Mouse (Mus musculus) kidney, embryonic 16.5 days (tissue): ENCODE measurements around the gene Zhx3. TPM values are rescaled to one million over a fixed set of nuclear protein-coding genes. Genes with fewer than 3 reads are reported as not detected.

ENCODE experiments used
- ATAC-seq: fragments of 200-750 bp; cut with Nextera tagmentation; 2 replicates; pipeline ENCODE4 v1.8.0; 2017; ENCODE audit warnings: moderate TSS enrichment; ENCODE audit not compliant: low FRiP score, low TSS enrichment
- H3K27ac ChIP-seq: fragments of 300-500 bp; sonication (generic); 2 replicates; pipeline ENCODE4 v1.5.1; 2014; ENCODE audit warnings: low read length
- H3K27me3 ChIP-seq: fragments of 300-500 bp; sonication (generic); 2 replicates; pipeline ENCODE4 v1.6.1; 2014; ENCODE audit warnings: low read length, control low read depth, mixed read lengths; ENCODE audit not compliant: insufficient read depth
- H3K36me3 ChIP-seq: fragments of 300-500 bp; sonication (generic); 2 replicates; pipeline ENCODE4 v1.6.1; 2014; ENCODE audit warnings: low read length, control low read depth, mixed read lengths; ENCODE audit not compliant: insufficient read depth
- H3K4me1 ChIP-seq: fragments of 300-500 bp; sonication (generic); 2 replicates; pipeline ENCODE4 v1.6.1; 2014; ENCODE audit warnings: low read length, control low read depth, mixed read lengths; ENCODE audit not compliant: insufficient read depth
- H3K4me2 ChIP-seq: fragments of 300-500 bp; sonication (generic); replicated peaks from 2 replicates; pipeline ENCODE4 v1.6.1; 2014; ENCODE audit warnings: low read depth, low read length
- H3K4me3 ChIP-seq: fragments of 300-500 bp; sonication (generic); 2 replicates; pipeline ENCODE4 v1.5.1; 2014; ENCODE audit warnings: mild to moderate bottlenecking, low read length
- H3K9ac ChIP-seq: fragments of 300-500 bp; sonication (generic); replicated peaks from 2 replicates; pipeline ENCODE4 v1.6.1; 2014; ENCODE audit warnings: low read length
- H3K9me3 ChIP-seq: fragments of 300-500 bp; sonication (generic); 2 replicates; pipeline ENCODE4 v1.6.1; 2016; ENCODE audit warnings: low read length, control low read depth
- WGBS: fragments of 180-500 bp; shearing (Covaris S2); extraction: QIAGEN DNeasy Blood & Tissue Kit; methylation state at CpG from one replicate; pipeline ENCODE4 v1.1.7; 2014; 5-methylcytosine and 5-hydroxymethylcytosine counted together
- polyA plus RNA-seq: library from polyadenylated mRNA; unstranded; fragments of >200 nt; fragmentation: Nextera tagmentation; extraction: Ambion mirVana; gene quantifications from 2 replicates; pipeline ENCODE4 v1.2.1, GENCODE M21; 2015

Gene Zhx3
- polyA plus RNA-seq, 1 experiment from 2014 or later: 15.6 TPM

GRCm38 (mm10) chr2:160911558-160912201 is 38.9 kb upstream of the Zhx3 start:
- no peak overlapping the region for H3K27ac ChIP-seq
- 1% methylated on average over 64 of the region's 64 CpGs for WGBS
- no peaks in the 10 kb centered on the region for H3K9me3 ChIP-seq
- H3K27me3 ChIP-seq: peaks cover 48% of the 10 kb centered on the region
- peak; percentile 53; the same call in 1 of the 2 replicates for ATAC-seq
- H3K4me3 ChIP-seq: peak overlapping the region; percentile 57
- peak overlapping the region; percentile 69 for H3K9ac ChIP-seq
- no peaks in the 10 kb centered on the region for H3K36me3 ChIP-seq
- 0 out of 2 replicates have a peak, but pooled peaks cover 8% of the 10 kb centered on the region for H3K4me1 ChIP-seq
- H3K4me2 ChIP-seq: peak overlapping the region; percentile 96

- no peak overlapping the region for H3K27ac ChIP-seq
- H3K4me2 ChIP-seq: no peak overlapping the region
- H3K36me3 ChIP-seq: no peaks in the 10 kb centered on the region
- H3K27me3 ChIP-seq: peaks cover 48% of the 10 kb centered on the region
- no peak for ATAC-seq
- H3K4me1 ChIP-seq: 0 out of 2 replicates have a peak, but pooled peaks cover 8% of the 10 kb centered on the region
- WGBS: 88% methylated on average over 5 of the region's 5 CpGs
- H3K4me3 ChIP-seq: no peak overlapping the region
- H3K9ac ChIP-seq: no peak overlapping the region
- H3K9me3 ChIP-seq: no peaks in the 10 kb centered on the region
These were observed 37.8 kb upstream of the Zhx3 start for GRCm38 (mm10) chr2:160910633-160911032.

GRCm38 (mm10) chr2:160908607-160909006 is 35.8 kb upstream of the Zhx3 start:
- 0 out of 2 replicates have a peak, but pooled peaks cover 8% of the 10 kb centered on the region for H3K4me1 ChIP-seq
- H3K9me3 ChIP-seq: no peaks in the 10 kb centered on the region
- no peaks in the 10 kb centered on the region for H3K36me3 ChIP-seq
- H3K4me2 ChIP-seq: no peak overlapping the region
- H3K4me3 ChIP-seq: no peak overlapping the region
- no peak for ATAC-seq
- H3K27me3 ChIP-seq: peaks cover 36% of the 10 kb centered on the region
- no peak overlapping the region for H3K27ac ChIP-seq
- WGBS: 72% methylated on average over 18 of the region's 18 CpGs
- no peak overlapping the region for H3K9ac ChIP-seq

- H3K4me3 ChIP-seq: no peak overlapping the region
- H3K27ac ChIP-seq: no peak overlapping the region
- no peak overlapping the region for H3K9ac ChIP-seq
- WGBS: 67% methylated on average over 5 of the region's 5 CpGs
- no peaks in the 10 kb centered on the region for H3K36me3 ChIP-seq
- peaks cover 13% of the 10 kb centered on the region for H3K27me3 ChIP-seq
- no peak for ATAC-seq
- no peak overlapping the region for H3K4me2 ChIP-seq
- H3K4me1 ChIP-seq: no peaks in the 10 kb centered on the region
- no peaks in the 10 kb centered on the region for H3K9me3 ChIP-seq
These were observed 33.3 kb upstream of the Zhx3 start for GRCm38 (mm10) chr2:160906101-160906500.

GRCm38 (mm10) chr2:160905301-160905700 is 32.5 kb upstream of the Zhx3 start:
- Histone ChIP-seq H3K9me3 (no peaks in the 10 kb centered on the region), H3K4me1 (no peaks in the 10 kb centered on the region), H3K36me3 (no peaks in the 10 kb centered on the region), H3K4me3 (no peak overlapping the region), H3K9ac (no peak overlapping the region), H3K4me2 (no peak overlapping the region), H3K27ac (no peak overlapping the region), H3K27me3 (peaks cover 6% of the 10 kb centered on the region)
- no peak for ATAC-seq
- 95% methylated on average over 12 of the region's 12 CpGs for WGBS

- 75% methylated on average over 7 of the region's 7 CpGs for WGBS
- H3K4me3 ChIP-seq: no peak overlapping the region
- no peak overlapping the region for H3K27ac ChIP-seq
- ATAC-seq: no peak
- H3K4me1 ChIP-seq: no peaks in the 10 kb centered on the region
- no peak overlapping the region for H3K9ac ChIP-seq
- H3K4me2 ChIP-seq: no peak overlapping the region
- no peaks in the 10 kb centered on the region for H3K9me3 ChIP-seq
- no peaks in the 10 kb centered on the region for H3K36me3 ChIP-seq
- H3K27me3 ChIP-seq: no peaks in the 10 kb centered on the region
These were observed 29.0 kb upstream of the Zhx3 start for GRCm38 (mm10) chr2:160901656-160902412.

- Histone ChIP-seq H3K27ac (no peak overlapping the region), H3K4me2 (no peak overlapping the region), H3K4me1 (peaks cover 6% of the 10 kb centered on the region; the same call in 1 of the 2 replicates), H3K36me3 (no peaks in the 10 kb centered on the region; the same call in 1 of the 2 replicates), H3K9me3 (0 out of 2 replicates have a peak, but pooled peaks cover 4% of the 10 kb centered on the region), H3K9ac (no peak overlapping the region), H3K4me3 (no peak overlapping the region), H3K27me3 (no peaks in the 10 kb centered on the region)
- ATAC-seq: no peak
- WGBS: 84% methylated on average over 9 of the region's 9 CpGs
These were observed 18.9 kb upstream of the Zhx3 start for GRCm38 (mm10) chr2:160891697-160892096.

- Histone ChIP-seq H3K27ac (no peak overlapping the region), H3K9me3 (0 out of 2 replicates have a peak, but pooled peaks cover 1% of the 10 kb centered on the region), H3K9ac (no peak overlapping the region), H3K36me3 (no peaks in the 10 kb centered on the region; the same call in 1 of the 2 replicates), H3K27me3 (no peaks in the 10 kb centered on the region), H3K4me1 (peaks cover 6% of the 10 kb centered on the region; the same call in 1 of the 2 replicates), H3K4me3 (no peak overlapping the region), H3K4me2 (no peak overlapping the region)
- WGBS: 82% methylated on average over 5 of the region's 5 CpGs
- ATAC-seq: no peak
These were observed 18.2 kb upstream of the Zhx3 start for GRCm38 (mm10) chr2:160891045-160891444.

GRCm38 (mm10) chr2:160887859-160888258 is 15.1 kb upstream of the Zhx3 start:
- WGBS: under 1% methylated on average over 26 of the region's 26 CpGs
- peaks cover 6% of the 10 kb centered on the region; the same call in 1 of the 2 replicates for H3K4me1 ChIP-seq
- peak; percentile 95 for ATAC-seq
- H3K4me3 ChIP-seq: peak overlapping the region; percentile 59
- H3K4me2 ChIP-seq: peak overlapping the region; percentile 95
- H3K27me3 ChIP-seq: no peaks in the 10 kb centered on the region
- H3K36me3 ChIP-seq: no peaks in the 10 kb centered on the region
- H3K27ac ChIP-seq: peak overlapping the region; percentile 59; the same call in 1 of the 2 replicates
- H3K9ac ChIP-seq: peak overlapping the region; percentile 63
- H3K9me3 ChIP-seq: no peaks in the 10 kb centered on the region
